Mouse (Mus musculus) neural tube, embryonic 13.5 days (tissue): Measurements from ENCODE around the gene Actr6. TPM values are rescaled to one million over a fixed set of nuclear protein-coding genes. Genes with fewer than 3 reads are reported as not detected.

ENCODE experiments used
- ATAC-seq: fragments of 200-750 bp; cut with Nextera tagmentation; 2 replicates; pipeline ENCODE4 v1.8.0; 2017; ENCODE audit warnings: low read depth, mild to moderate bottlenecking, moderate TSS enrichment, moderate library complexity
- H3K27ac ChIP-seq: fragments of 300-500 bp; sonication (generic); replicated peaks from 2 replicates; pipeline ENCODE4 v1.5.1; 2015; ENCODE audit warnings: moderate library complexity, mild to moderate bottlenecking, inconsistent platforms
- H3K27me3 ChIP-seq: fragments of 300-500 bp; sonication (generic); 2 replicates; pipeline ENCODE4 v1.6.1; 2015; ENCODE audit warnings: mild to moderate bottlenecking, inconsistent platforms
- H3K36me3 ChIP-seq: fragments of 300-500 bp; sonication (generic); 2 replicates; pipeline ENCODE4 v1.6.1; 2015; ENCODE audit warnings: mild to moderate bottlenecking, inconsistent platforms
- H3K4me1 ChIP-seq: fragments of 300-500 bp; sonication (generic); replicated peaks from 2 replicates; pipeline ENCODE4 v1.6.1; 2015; ENCODE audit warnings: inconsistent platforms
- H3K4me2 ChIP-seq: fragments of 300-500 bp; sonication (generic); 2 replicates; pipeline ENCODE4 v1.6.1; 2015; ENCODE audit warnings: inconsistent platforms, mild to moderate bottlenecking, moderate library complexity
- H3K4me3 ChIP-seq: fragments of 300-500 bp; sonication (generic); 2 replicates; pipeline ENCODE4 v1.5.1; 2015; ENCODE audit warnings: mild to moderate bottlenecking, inconsistent platforms
- H3K9ac ChIP-seq: fragments of 300-500 bp; sonication (generic); 2 replicates; pipeline ENCODE4 v1.6.1; 2015; ENCODE audit warnings: moderate library complexity, mild to moderate bottlenecking, inconsistent platforms
- H3K9me3 ChIP-seq: fragments of 300-500 bp; sonication (generic); 2 replicates; pipeline ENCODE4 v1.6.1; 2016; ENCODE audit warnings: inconsistent platforms
- WGBS: fragments of 180-500 bp; shearing (Covaris S2); methylation state at CpG from one replicate; pipeline ENCODE4 v1.1.7; 2015; 5-methylcytosine and 5-hydroxymethylcytosine counted together
- polyA plus RNA-seq: library from polyadenylated mRNA; unstranded; fragments of >200 nt; fragmentation: Nextera tagmentation; extraction: Ambion mirVana; gene quantifications from 2 replicates; pipeline ENCODE4 v1.2.1, GENCODE M21; 2015

The Actr6 gene
- polyA plus RNA-seq, 1 experiment from 2014 or later = 54.7 TPM

- Histone ChIP-seq H3K4me3 (no peak overlapping the region), H3K9ac (no peak overlapping the region), H3K4me1 (no peaks in the 10 kb centered on the region), H3K27me3 (no peaks in the 10 kb centered on the region), H3K4me2 (no peak overlapping the region), H3K27ac (no peak overlapping the region), H3K36me3 (peaks cover 17% of the 10 kb centered on the region), H3K9me3 (no peaks in the 10 kb centered on the region)
- 86% methylated on average over 7 of the region's 7 CpGs for WGBS
- ATAC-seq = no peak
Observed at GRCm38 (mm10) chr10:89667571-89667970, 64.5 kb downstream of the Actr6 start.

- Histone ChIP-seq H3K4me3 (no peak overlapping the region), H3K9me3 (no peaks in the 10 kb centered on the region)
Observed at GRCm38 (mm10) chr10:89665679-89666078, 66.4 kb downstream of the Actr6 start.

GRCm38 (mm10) chr10:89664977-89665645 is 67.0 kb downstream of the Actr6 start:
- Histone ChIP-seq H3K27me3 (no peaks in the 10 kb centered on the region), H3K9ac (no peak overlapping the region), H3K4me1 (no peaks in the 10 kb centered on the region), H3K4me3 (no peak overlapping the region), H3K4me2 (no peak overlapping the region), H3K27ac (no peak overlapping the region), H3K36me3 (peaks cover 30% of the 10 kb centered on the region), H3K9me3 (no peaks in the 10 kb centered on the region)
- no peak for ATAC-seq
- 90% methylated on average over 8 of the region's 8 CpGs for WGBS

More at GRCm38 (mm10) chr10:89665679-89666078, 66.4 kb downstream of the Actr6 start:
- no peaks in the 10 kb centered on the region for H3K4me1 ChIP-seq
- no peak for ATAC-seq
- H3K36me3 ChIP-seq = peaks cover 29% of the 10 kb centered on the region
- H3K9ac ChIP-seq = no peak overlapping the region
- no peak overlapping the region for H3K4me2 ChIP-seq
- H3K27ac ChIP-seq = no peak overlapping the region
- H3K27me3 ChIP-seq = no peaks in the 10 kb centered on the region
- 93% methylated on average over 9 of the region's 9 CpGs for WGBS

Other genes starting within 250 kb of the Actr6 start
- gene Nr1h4, start 198.7 kb downstream of the Actr6 start, polyA plus RNA-seq = not detected in 2 replicates
- gene Slc17a8, start 111.0 kb downstream of the Actr6 start, polyA plus RNA-seq = 0.14 and 0.19 TPM in 2 replicates
- 8.6 and 9.1 TPM in 2 replicates for gene Scyl2, start 46.0 kb downstream of the Actr6 start, polyA plus RNA-seq
- 31.2 and 31.3 TPM in 2 replicates for gene Uhrf1bp1l, start 12.7 kb upstream of the Actr6 start, polyA plus RNA-seq
- 40.8 and 42.0 TPM in 2 replicates for gene Anks1b, start 141.2 kb upstream of the Actr6 start, polyA plus RNA-seq